Mouse (Mus musculus): Measurements from ENCODE around the gene Lalba. TPM values are rescaled to one million over a fixed set of nuclear protein-coding genes. Genes with fewer than 3 reads are reported as not detected.
"Not testable (repeated sequence)": the region's sequence is repeated elsewhere in the genome, so short reads cannot be mapped to it uniquely, and the experiment has no call there.

The Lalba gene
- polyA plus RNA-seq, 1 experiment from 2014 or later = 0.26 TPM

DNA sequence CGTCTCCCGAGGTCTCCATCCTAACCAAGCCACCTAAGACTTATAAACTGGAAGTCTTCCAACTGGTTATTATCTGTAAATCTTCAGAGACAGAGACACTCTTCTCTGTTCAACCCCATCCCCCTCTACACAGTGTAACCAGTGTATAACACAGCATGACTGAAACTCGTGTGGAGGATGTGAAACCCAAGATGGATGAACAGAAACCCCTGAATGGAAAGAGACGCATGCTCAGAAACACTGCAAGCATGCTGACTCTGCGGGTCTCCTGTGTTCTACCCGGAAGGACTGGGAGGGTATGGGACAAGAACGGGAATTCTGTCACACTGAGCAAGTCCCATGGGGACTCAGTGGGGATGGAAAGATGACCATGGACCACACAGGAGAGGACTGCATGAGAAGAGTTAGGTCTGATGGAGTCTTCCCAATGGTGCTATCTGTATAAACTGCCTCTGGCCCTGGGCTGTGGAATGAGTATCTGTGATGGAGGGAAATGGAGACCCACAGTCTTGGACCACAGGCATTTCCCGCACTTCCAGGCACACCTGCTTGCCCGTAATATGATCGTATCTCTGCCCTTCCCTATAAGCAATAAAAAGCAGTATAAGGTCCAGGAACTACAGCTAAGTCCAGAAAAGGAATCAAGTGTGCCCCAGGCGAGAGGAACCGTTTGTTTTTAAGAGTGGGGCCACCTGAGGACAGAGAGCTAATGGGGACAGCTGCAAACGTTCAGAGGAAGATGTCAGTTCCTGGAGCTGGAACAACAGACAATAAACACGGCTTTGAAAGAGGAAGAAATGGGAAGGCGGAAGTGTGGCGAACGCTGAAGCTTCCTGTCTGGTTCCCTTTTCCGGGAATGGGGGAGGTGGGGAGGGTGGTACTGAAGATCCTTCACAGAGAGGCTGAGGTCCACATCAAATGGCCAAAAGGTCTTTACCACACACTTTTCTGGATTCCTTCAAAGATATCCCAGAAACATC is 1.7 kb upstream of the Lalba start:
- WGBS = 75% methylated on average over 18 of the region's 18 CpGs
- DNase-seq (ENCODE audit: low spot score) = no peak
- H3K36me3 ChIP-seq (replicated peaks) = no peaks in the 10 kb centered on the region

DNA sequence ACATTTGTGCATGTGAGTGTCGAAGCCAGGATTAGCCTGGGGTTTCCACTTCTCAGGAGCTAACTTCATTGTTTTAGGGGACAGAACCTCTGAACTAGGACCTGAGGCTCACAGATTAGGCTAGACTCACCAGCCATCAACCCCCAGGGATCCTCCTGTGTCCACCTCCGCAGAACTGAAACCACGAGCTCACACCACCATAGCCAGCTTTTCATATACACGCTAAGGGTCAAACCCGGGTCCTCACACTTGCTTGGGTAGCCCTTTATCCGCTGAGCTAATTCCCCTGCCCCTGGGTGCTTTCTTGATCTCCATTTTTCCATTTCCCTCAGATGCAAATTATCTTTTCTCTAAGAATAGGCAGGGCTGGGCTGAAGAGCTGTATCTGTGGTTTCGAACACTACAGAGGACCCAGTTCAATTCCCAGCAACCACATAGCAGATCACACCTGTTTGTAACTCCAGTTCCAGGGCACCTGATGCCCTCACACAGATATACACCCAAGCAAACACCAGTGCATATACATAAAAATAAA is 2.9 kb downstream of the Lalba start:
- no peak overlapping the region for H3K4me3 ChIP-seq
- H3K9me3 ChIP-seq = no peaks in the 10 kb centered on the region
- H3K27ac ChIP-seq (replicated peaks) = no peak overlapping the region
- no peaks in the 10 kb centered on the region for H3K36me3 ChIP-seq (replicated peaks)
- no peak for DNase-seq (ENCODE audit: low spot score)
- 78% methylated on average over 7 of the region's 7 CpGs for WGBS
- H3K27me3 ChIP-seq (replicated peaks; ENCODE audit: low read depth, poor library complexity, severe bottlenecking) = no peaks in the 10 kb centered on the region
- H3K4me1 ChIP-seq = 0 out of 2 replicates have a peak, but pooled peaks cover 6% of the 10 kb centered on the region

More for the DNA sequence above, 1.7 kb upstream of the Lalba start:
- Histone ChIP-seq H3K27ac (replicated peaks) (no peak overlapping the region), H3K4me3 (no peak overlapping the region), H3K27me3 (replicated peaks; ENCODE audit: low read depth, poor library complexity, severe bottlenecking) (no peaks in the 10 kb centered on the region), H3K9me3 (0 out of 2 replicates have a peak, but pooled peaks cover 4% of the 10 kb centered on the region), H3K4me1 (0 out of 2 replicates have a peak, but pooled peaks cover 6% of the 10 kb centered on the region)

DNA sequence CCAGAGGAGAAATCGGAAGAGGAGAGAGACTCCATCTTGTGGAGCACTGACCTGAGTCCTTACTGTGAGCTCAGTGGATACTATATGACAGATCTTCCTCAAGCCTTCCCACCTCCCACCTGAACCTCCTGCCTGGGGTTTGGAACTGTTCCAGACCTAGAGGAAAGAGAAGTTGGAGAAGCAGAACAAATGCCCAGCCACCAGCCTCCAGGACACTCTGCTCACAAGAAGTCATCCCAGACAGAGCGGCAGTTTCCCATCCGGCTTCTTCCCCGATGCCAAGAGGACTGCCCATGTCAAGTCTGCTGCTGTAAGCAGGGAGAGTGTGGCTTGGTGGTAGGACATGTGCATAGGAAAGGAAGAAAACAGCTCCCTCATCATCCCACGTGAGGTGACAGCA is 6.2 kb downstream of the Lalba start:
- Histone ChIP-seq H3K4me3 (no peak overlapping the region), H3K36me3 (replicated peaks) (no peaks in the 10 kb centered on the region), H3K27ac (replicated peaks) (no peak overlapping the region), H3K9me3 (no peaks in the 10 kb centered on the region), H3K27me3 (replicated peaks; ENCODE audit: low read depth, poor library complexity, severe bottlenecking) (no peaks in the 10 kb centered on the region), H3K4me1 (no peaks in the 10 kb centered on the region)
- no peak for DNase-seq (ENCODE audit: low spot score)
- 82% methylated on average over 5 of the region's 5 CpGs for WGBS

DNA sequence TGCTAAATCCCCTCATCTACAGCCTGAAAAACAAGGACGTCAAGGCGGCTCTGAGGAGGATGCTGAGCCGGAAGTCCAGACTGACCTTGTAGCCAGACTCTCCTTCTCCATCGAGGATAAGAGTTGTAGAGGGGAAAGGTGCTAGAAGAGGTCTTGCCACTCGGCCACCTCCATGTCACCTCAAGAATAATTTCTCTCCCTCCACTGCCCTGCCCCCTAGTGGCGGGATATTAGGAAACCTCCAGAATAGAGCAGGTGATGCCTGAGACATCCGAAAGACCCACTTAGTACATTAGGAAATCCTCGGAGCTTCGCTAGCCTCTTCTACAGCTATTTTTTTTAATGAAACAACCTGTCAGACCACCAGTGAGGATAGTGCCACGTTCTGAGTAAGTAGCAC is 7.1 kb downstream of the Lalba start:
- no peak overlapping the region for H3K27ac ChIP-seq (replicated peaks)
- 54% methylated on average over 10 of the region's 10 CpGs for WGBS
- H3K36me3 ChIP-seq (replicated peaks) = no peaks in the 10 kb centered on the region
- H3K4me3 ChIP-seq = no peak overlapping the region
- no peaks in the 10 kb centered on the region for H3K4me1 ChIP-seq
- DNase-seq (ENCODE audit: low spot score) = peak; percentile 54
- no peaks in the 10 kb centered on the region for H3K9me3 ChIP-seq
- H3K27me3 ChIP-seq (replicated peaks; ENCODE audit: low read depth, poor library complexity, severe bottlenecking) = no peaks in the 10 kb centered on the region

DNA sequence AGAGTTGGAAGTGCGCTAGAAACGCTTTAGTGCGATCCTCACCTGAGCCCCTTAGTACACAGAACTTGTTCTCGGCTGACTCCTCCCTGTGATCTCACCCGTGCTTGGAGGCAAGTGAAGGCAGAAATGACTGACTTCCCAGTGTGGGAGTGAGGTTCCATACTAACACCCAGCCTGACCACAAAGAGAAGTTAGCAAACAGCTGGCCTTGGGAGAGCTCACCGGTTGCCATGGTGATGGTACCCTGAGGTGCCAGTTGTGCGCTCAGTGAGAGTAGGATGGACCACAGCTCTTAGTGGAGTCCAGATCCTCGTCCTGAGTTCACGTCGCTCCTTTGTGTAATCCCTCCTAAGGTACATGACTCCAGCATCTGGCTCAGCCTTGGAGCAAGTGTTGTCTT is 7.6 kb downstream of the Lalba start:
- Histone ChIP-seq H3K9me3 (no peaks in the 10 kb centered on the region), H3K27ac (replicated peaks) (no peak overlapping the region), H3K4me1 (no peaks in the 10 kb centered on the region), H3K4me3 (no peak overlapping the region), H3K36me3 (replicated peaks) (no peaks in the 10 kb centered on the region), H3K27me3 (replicated peaks; ENCODE audit: low read depth, poor library complexity, severe bottlenecking) (no peaks in the 10 kb centered on the region)
- 83% methylated on average over 10 of the region's 10 CpGs for WGBS
- no peak for DNase-seq (ENCODE audit: low spot score)

DNA sequence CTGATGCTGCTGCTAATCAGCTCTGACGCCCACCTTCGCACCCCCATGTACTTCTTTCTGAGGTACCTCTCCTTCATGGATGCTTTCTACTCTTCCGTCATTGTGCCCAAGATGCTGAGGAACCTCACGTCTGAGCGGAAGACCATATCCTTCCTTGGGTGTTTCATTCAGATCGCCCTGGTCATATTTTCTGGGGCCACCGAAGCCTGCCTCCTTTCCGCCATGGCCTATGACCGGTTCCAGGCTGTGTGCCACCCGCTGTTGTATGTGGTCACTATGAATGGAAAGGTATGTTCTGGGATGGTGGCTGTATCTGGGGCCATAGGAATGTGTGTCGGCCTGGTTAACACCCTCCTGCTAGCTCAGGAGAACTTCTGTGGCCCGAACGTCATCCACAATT is 11.0 kb downstream of the Lalba start:
- H3K4me3 ChIP-seq = no peak overlapping the region
- H3K4me1 ChIP-seq = no peaks in the 10 kb centered on the region
- H3K36me3 ChIP-seq (replicated peaks) = no peaks in the 10 kb centered on the region
- WGBS = 89% methylated on average over 13 of the region's 13 CpGs
- no peak for DNase-seq (ENCODE audit: low spot score)
- no peaks in the 10 kb centered on the region for H3K27me3 ChIP-seq (replicated peaks; ENCODE audit: low read depth, poor library complexity, severe bottlenecking)
- H3K9me3 ChIP-seq = no peaks in the 10 kb centered on the region
- no peak overlapping the region for H3K27ac ChIP-seq (replicated peaks)

DNA sequence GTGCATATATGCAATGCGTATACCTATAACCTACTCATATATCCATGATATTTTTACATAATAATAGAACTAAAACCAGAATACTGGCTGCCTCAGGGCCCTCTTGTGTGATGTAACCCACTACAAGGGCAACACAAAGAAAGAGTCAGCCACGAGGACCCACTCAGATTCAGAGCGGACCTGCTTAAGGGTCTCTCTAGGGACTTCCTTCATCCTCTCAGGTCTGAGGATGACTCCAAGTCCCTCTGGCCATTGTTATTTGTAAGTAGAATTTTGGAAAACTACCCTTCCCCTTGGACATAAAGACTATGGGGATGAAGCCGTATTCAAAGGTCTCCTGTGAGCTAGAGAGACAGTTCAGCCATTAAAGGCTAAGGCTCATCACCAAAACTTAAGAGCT is 12.9 kb downstream of the Lalba start, which contains the start of gene OR5BS1P:
Gene OR5BS1P (plus strand): TSS at position 301 of the 400 bp plus-strand sequence.
- Histone ChIP-seq H3K27me3 (replicated peaks; ENCODE audit: low read depth, poor library complexity, severe bottlenecking) (no peaks in the 10 kb centered on the region), H3K4me1 (no peaks in the 10 kb centered on the region), H3K27ac (replicated peaks) (no peak within 1 kb of the TSS), H3K36me3 (replicated peaks) (no peaks in the 10 kb centered on the region), H3K4me3 (no peak within 1 kb of the TSS), H3K9me3 (no peaks in the 10 kb centered on the region)
- WGBS = 88% methylated on average over 4 of the region's 4 CpGs
- DNase-seq (ENCODE audit: low spot score) = no peak

DNA sequence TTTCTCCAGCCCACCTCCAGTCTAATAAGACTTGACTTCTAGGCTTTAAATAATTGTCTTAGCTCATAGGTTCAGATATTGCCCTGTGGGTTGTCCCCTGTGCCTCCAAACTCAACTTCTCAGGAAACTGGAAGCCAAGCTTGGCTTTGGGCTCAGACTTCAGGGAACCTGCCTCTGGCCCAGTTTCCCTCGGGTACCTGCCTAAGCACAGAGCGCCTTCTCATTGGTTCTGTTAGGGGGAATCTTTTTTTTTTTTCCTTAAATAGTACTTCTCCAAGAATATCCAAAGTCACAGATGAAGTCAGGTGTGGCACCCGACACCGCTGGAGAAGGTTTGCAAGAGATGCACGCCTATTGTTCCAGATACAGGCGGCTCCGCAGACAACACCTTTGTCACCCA is 30.2 kb downstream of the Lalba start, which contains the start of gene Olfr281:
Gene Olfr281 (plus strand): TSS at position 301 of the 400 bp plus-strand sequence.
- H3K27ac ChIP-seq (replicated peaks) = no peak within 1 kb of the TSS
- no peaks in the 10 kb centered on the region for H3K4me1 ChIP-seq
- no peaks in the 10 kb centered on the region for H3K9me3 ChIP-seq
- DNase-seq (ENCODE audit: low spot score) = no peak
- 87% methylated on average over 7 of the region's 7 CpGs for WGBS
- H3K36me3 ChIP-seq (replicated peaks) = no peaks in the 10 kb centered on the region
- no peaks in the 10 kb centered on the region for H3K27me3 ChIP-seq (replicated peaks; ENCODE audit: low read depth, poor library complexity, severe bottlenecking)
- no peak within 1 kb of the TSS for H3K4me3 ChIP-seq

DNA sequence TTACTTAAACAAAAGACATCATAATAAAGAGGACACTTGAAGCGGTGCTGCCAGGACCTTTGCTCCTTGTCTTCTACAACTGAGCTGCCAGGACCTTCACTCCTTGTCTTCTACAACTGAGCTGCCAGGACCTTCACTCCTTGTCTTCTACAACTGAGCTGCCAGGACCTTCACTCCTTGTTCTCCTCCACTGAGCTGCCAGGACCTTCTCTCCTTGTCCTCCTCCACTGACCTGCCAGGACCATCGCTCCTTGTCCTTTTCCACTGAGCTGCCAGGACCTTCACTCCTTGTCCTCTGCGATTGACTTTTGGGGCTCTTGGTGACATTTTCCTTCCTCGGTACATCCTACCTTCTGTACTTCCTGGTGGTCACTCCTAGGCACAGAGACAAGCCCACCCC is 34.0 kb downstream of the Lalba start:
- DNase-seq (ENCODE audit: low spot score) = peak; percentile 19
- Histone ChIP-seq H3K36me3 (replicated peaks) (no peaks in the 10 kb centered on the region), H3K4me3 (no peak overlapping the region), H3K27me3 (replicated peaks; ENCODE audit: low read depth, poor library complexity, severe bottlenecking) (no peaks in the 10 kb centered on the region), H3K27ac (replicated peaks) (no peak overlapping the region), H3K9me3 (no peaks in the 10 kb centered on the region), H3K4me1 (no peaks in the 10 kb centered on the region)
- WGBS = 58% methylated on average over 4 of the region's 4 CpGs

DNA sequence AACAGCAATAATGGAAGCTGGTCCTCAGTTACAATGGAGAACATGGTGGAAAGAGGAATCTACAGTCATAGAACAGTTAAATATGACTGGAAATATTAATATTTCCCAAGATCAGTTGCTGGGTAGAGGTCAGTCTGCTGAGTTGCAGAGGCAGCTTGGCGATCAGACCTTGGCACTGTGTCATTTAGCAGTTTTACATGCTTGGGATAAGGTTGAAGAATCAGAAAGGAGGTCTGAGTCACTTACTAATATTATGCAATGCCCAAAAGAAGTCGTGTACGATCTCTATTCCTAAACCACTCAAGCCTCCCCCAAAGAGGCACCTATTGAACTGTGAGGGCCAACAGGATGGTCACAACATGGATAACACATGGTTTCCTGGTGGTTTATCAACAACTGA is 38.0 kb downstream of the Lalba start:
- Histone ChIP-seq H3K4me1 (no peaks in the 10 kb centered on the region), H3K27ac (replicated peaks) (no peak overlapping the region), H3K27me3 (replicated peaks; ENCODE audit: low read depth, poor library complexity, severe bottlenecking) (no peaks in the 10 kb centered on the region), H3K36me3 (replicated peaks) (no peaks in the 10 kb centered on the region), H3K4me3 (no peak overlapping the region), H3K9me3 (no peaks in the 10 kb centered on the region)
- DNase-seq (ENCODE audit: low spot score) = no peak
- 84% methylated on average over 3 of the region's 3 CpGs for WGBS

DNA sequence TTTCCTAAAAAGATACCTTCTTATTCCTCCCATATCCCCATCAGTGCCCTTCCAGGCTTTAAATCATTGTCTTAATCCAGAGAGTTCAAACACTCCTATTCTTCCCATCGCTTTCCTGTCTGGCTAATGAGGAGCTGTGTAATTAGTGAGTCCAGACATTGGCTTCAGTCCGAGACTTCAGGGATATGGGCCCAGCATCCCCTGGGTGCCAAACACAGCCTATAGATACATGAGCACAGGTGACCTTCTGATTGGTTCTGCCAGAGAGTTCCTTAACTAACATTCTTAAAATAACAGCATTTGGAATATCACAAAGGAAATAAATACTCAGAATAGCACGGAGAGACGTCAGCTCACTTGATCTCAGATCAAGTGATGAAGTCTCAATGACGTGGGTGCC is 51.6 kb downstream of the Lalba start, which contains the start of gene Olfr282:
Gene Olfr282 (plus strand): TSS at position 301 of the 400 bp plus-strand sequence.
- H3K27me3 ChIP-seq (replicated peaks; ENCODE audit: low read depth, poor library complexity, severe bottlenecking); H3K4me3 ChIP-seq; DNase-seq (ENCODE audit: low spot score); H3K27ac ChIP-seq (replicated peaks); H3K4me1 ChIP-seq; H3K9me3 ChIP-seq; H3K36me3 ChIP-seq (replicated peaks): not testable (repeated sequence)
- 83% methylated on average over 5 of the region's 5 CpGs for WGBS

All from embryonic facial prominence, embryonic 10.5 days (tissue).